Comparison of ENCODE assay signal across 8 mouse cellular contexts in the genomic region with DNA sequence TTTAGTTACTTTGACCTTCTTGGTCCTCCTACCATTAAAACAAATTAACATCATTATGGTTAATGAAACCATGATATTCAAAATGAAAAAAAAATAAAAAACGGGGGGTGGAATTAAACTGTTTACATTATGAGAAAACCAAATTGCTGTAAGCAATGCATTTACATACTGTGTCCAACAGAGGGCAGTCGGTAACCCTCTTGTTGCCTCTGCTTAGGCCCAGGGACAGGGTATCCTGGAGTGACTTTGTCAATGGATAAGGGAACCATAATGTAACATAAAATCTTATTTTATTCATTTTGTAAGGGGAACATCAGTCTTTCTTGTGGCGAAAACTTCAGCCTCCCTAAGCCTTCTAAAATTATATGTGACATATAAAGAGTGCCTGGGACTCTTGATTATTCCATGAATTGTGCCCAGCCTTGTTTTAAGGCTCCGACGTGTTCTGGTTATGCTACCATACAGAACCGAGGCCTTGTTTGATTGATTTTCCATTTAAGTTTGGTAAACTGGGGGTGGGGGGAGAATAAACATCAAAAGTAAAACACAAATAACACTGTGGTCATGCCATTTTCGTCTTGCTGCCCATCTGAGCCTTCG.
DNase-seq lines count a peak whose midpoint lies in the region; ATAC-seq and TF ChIP-seq lines count a peak whose summit lies in the region.

No protein-coding gene starts in this region.

- no peak overlapping the region for H3K9ac ChIP-seq in neural tube, embryonic 12.5 days
- H3K9ac ChIP-seq in neural tube, embryonic 15.5 days (replicated peaks): no peak overlapping the region
- H3K9ac ChIP-seq in embryonic facial prominence, embryonic 14.5 days (ENCODE audit: low read depth, low read length): no peak overlapping the region

- peak; percentile 68 for TF ChIP-seq CTCF in gastrocnemius, adult 2 months (IDR thresholded peaks at IDR 0.05)

- H3K27me3 ChIP-seq in neural tube, embryonic 12.5 days (replicated peaks): no peaks in the 10 kb centered on the region
- no peaks in the 10 kb centered on the region for H3K27me3 ChIP-seq in neural tube, embryonic 15.5 days (replicated peaks)
- H3K27me3 ChIP-seq in embryonic facial prominence, embryonic 14.5 days (replicated peaks; ENCODE audit: control insufficient read depth, insufficient read depth, low read length): no peaks in the 10 kb centered on the region

- H3K9me3 ChIP-seq in neural tube, embryonic 12.5 days: no peaks in the 10 kb centered on the region
- no peaks in the 10 kb centered on the region for H3K9me3 ChIP-seq in neural tube, embryonic 15.5 days (replicated peaks)
- H3K9me3 ChIP-seq in embryonic facial prominence, embryonic 14.5 days (ENCODE audit: control insufficient read depth, low read length): no peaks in the 10 kb centered on the region

- H3K4me3 ChIP-seq in gastrocnemius, adult 2 months: no peak overlapping the region
- H3K4me3 ChIP-seq in neural tube, embryonic 12.5 days: no peak overlapping the region
- no peak overlapping the region for H3K4me3 ChIP-seq in neural tube, embryonic 15.5 days (replicated peaks)
- H3K4me3 ChIP-seq in embryonic facial prominence, embryonic 14.5 days (ENCODE audit: low read depth, low read length): no peak overlapping the region

- no peak overlapping the region for H3K4me2 ChIP-seq in neural tube, embryonic 12.5 days (replicated peaks)
- H3K4me2 ChIP-seq in neural tube, embryonic 15.5 days: no peak overlapping the region
- H3K4me2 ChIP-seq in embryonic facial prominence, embryonic 14.5 days (ENCODE audit: low read depth, low read length): no peak overlapping the region

- H3K27ac ChIP-seq in gastrocnemius, adult 2 months: no peak overlapping the region
- H3K27ac ChIP-seq in neural tube, embryonic 12.5 days: no peak overlapping the region
- no peak overlapping the region for H3K27ac ChIP-seq in neural tube, embryonic 15.5 days (replicated peaks)
- no peak overlapping the region for H3K27ac ChIP-seq in embryonic facial prominence, embryonic 14.5 days (replicated peaks; ENCODE audit: low read depth, low read length)

- H3K36me3 ChIP-seq in neural tube, embryonic 12.5 days: no peaks in the 10 kb centered on the region
- H3K36me3 ChIP-seq in neural tube, embryonic 15.5 days: no peaks in the 10 kb centered on the region
- H3K36me3 ChIP-seq in embryonic facial prominence, embryonic 14.5 days (ENCODE audit: control insufficient read depth, insufficient read depth, low read length): no peaks in the 10 kb centered on the region

- 62% methylated on average over 8 of the region's 8 CpGs for WGBS in neural tube, embryonic 12.5 days
- 63% methylated on average over 8 of the region's 8 CpGs for WGBS in neural tube, embryonic 15.5 days
- 60% methylated on average over 8 of the region's 8 CpGs for WGBS in embryonic facial prominence, embryonic 14.5 days

- DNase-seq in gastrocnemius, adult 2 months: no peak
- DNase-seq in gastrocnemius, postnatal 36 days: no peak
- peak; percentile 58 for DNase-seq in embryonic facial prominence, embryonic 14.5 days (ENCODE audit: low spot score)
- no peak for DNase-seq in frontal cortex, postnatal 25 days (ENCODE audit: low spot score in 2 of 2)
- DNase-seq in gastrocnemius, postnatal 4 days (ENCODE audit: low spot score in 2 of 2): no peak

- intact Hi-C loops in gastrocnemius, adult 2 months (cut with DNase I): loop anchor here (5.0 to 10.0 kb wide), 2 partner anchors 285 to 622 kb away; no protein-coding TSS in a partner anchor
- intact Hi-C loops in gastrocnemius, postnatal 36 days (cut with DNase I): loop anchor here (10.0 kb wide), 2 partner anchors 285 to 625 kb away; no protein-coding TSS in a partner anchor

- ATAC-seq in neural tube, embryonic 12.5 days (ENCODE audit: low FRiP score, low read depth): peak; percentile 65; the same call in 1 of the 2 replicates
- no peak for ATAC-seq in neural tube, embryonic 15.5 days (ENCODE audit: low FRiP score)
- no peak for ATAC-seq in embryonic facial prominence, embryonic 14.5 days (ENCODE audit: low read depth)
- ATAC-seq in megakaryocyte, adult 5-6 weeks (ENCODE audit: poor library complexity, severe bottlenecking): peak; percentile 83

- no peaks in the 10 kb centered on the region for H3K4me1 ChIP-seq in neural tube, embryonic 12.5 days
- no peaks in the 10 kb centered on the region for H3K4me1 ChIP-seq in neural tube, embryonic 15.5 days
- no peaks in the 10 kb centered on the region for H3K4me1 ChIP-seq in embryonic facial prominence, embryonic 14.5 days (ENCODE audit: control insufficient read depth, insufficient read depth, low read length)

Comparison
In these comparisons a context has a peak if more than half of its experiments do, and no peak if none do; other contexts are left out.
1. ATAC-seq: peak in neural tube, embryonic 12.5 days (single experiment) and megakaryocyte, adult 5-6 weeks (single experiment); none in neural tube, embryonic 15.5 days (single experiment) and embryonic facial prominence, embryonic 14.5 days (single experiment).